Mouse (Mus musculus) small intestine, adult 2 months (tissue): ENCODE results near the gene Daam1.

ENCODE experiments used
- CTCF ChIP-seq: fragments of 200-500 bp; IDR thresholded peaks from 2 replicates; pipeline ENCODE4 v1.5.1; 2012; ENCODE audit warnings: low read depth, mild to moderate bottlenecking, control low read depth, inconsistent platforms, low read length, moderate library complexity, mixed read lengths; ENCODE audit not compliant: insufficient replicate concordance, insufficient read length; ENCODE audit errors: extremely low read depth
- POLR2A ChIP-seq: fragments of 200-500 bp; IDR thresholded peaks from 2 replicates; pipeline ENCODE4 v1.6.1; 2012; ENCODE audit warnings: low read depth, mild to moderate bottlenecking, control low read depth, inconsistent platforms, low read length, moderate library complexity

DNA sequence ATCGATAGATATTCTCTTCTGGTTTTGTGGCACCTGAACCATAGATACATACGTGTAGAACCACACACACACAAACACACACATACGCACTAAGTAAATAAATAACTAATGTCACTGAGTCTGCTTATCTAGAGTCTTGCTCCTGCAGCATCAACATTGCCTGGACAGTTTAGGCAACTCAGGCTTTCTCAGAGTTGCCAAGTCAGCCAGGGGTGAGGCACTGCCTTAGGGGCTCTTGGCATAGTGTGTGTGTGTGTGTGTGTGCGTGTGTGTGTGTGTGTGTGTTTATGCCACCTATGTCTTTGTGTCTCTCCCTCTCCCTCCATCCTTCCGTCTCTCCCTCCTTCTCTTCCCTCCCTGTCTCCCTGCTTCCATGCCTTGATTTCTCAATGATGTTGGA lies 110.4 kb downstream of the Daam1 start:
- TF ChIP-seq CTCF (no peak), POLR2A (no peak)
